Mouse (Mus musculus): ENCODE results near the gene Cyp2j9. TPM values are rescaled to one million over a fixed set of nuclear protein-coding genes. Genes with fewer than 3 reads are reported as not detected.
"Not testable (repeated sequence)": the region's sequence is repeated elsewhere in the genome, so short reads cannot be mapped to it uniquely, and the experiment has no call there.

Gene Cyp2j9
- total RNA-seq (2021): 1 to 10 TPM; 1.0 to 1.9 TPM
- 2.5 and 4.3 TPM in 2 replicates for polyA plus RNA-seq (2012; rRNA removed)
- long read RNA-seq, partial matches to known transcripts: 0 of 3 reads
- long read RNA-seq, other reads (novel, unspliced or antisense): 0 of 3 reads

- intact Hi-C loops (cut with DNase I): loop anchor here (5.0 kb wide), 1 partner anchor 91 kb away; no protein-coding TSS in a partner anchor
Observed at GRCm38 (mm10) chr4:96590911-96591790, at the start of gene Cyp2j9. Gene Cyp2j9, minus strand, starts transcription at chr4:96591578.

DNA sequence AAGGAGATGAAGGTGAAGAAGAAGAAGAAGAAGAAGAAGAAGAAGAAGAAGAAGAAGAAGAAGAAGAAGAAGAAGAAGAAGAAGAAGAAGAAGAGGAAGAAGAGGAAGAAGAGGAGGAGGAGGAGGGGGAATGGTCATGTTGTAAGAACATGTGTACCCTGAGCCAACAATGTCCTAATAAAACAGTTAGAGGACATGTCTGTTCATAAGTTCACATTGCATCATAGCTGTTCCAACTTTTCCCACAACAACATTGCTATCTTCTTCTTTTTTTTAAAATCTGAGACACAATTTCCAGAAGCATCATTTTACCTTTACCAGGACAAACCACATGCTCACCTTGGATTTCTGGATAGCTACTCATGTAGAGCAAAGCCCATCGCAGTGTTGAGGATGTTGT, 44.1 kb upstream of the Cyp2j9 start:
- 72% methylated on average over 1 of the region's 1 CpGs for WGBS
- intact Hi-C loops (cut with DNase I): no loop called here
- no peaks in the 10 kb centered on the region for H3K4me1 ChIP-seq (ENCODE audit: control insufficient read depth, insufficient read depth, low read length)
- no peak overlapping the region for H3K27ac ChIP-seq
- TF ChIP-seq CTCF (IDR thresholded peaks at IDR 0.05) (no peak), EP300 (IDR thresholded peaks at IDR 0.05; ENCODE audit: insufficient read depth, low read depth, low read length) (no peak), POLR2A (IDR thresholded peaks at IDR 0.05; ENCODE audit: insufficient read depth, low read depth, low read length) (no peak)
- no peaks in the 10 kb centered on the region for H3K79me2 ChIP-seq (replicated peaks; ENCODE audit: control insufficient read depth, insufficient read depth, low read length)
- H3K27me3 ChIP-seq (ENCODE audit: control insufficient read depth, insufficient read depth, low read length): no peaks in the 10 kb centered on the region
- no peak overlapping the region for H3K9ac ChIP-seq (ENCODE audit: low read depth, low read length)
- no peaks in the 10 kb centered on the region for H3K36me3 ChIP-seq (ENCODE audit: control insufficient read depth, insufficient read depth, low read length)
- DNase-seq: no peak
- H3K4me3 ChIP-seq: no peak overlapping the region

More at GRCm38 (mm10) chr4:96590911-96591790, at the start of gene Cyp2j9:
- TF ChIP-seq CTCF (IDR thresholded peaks at IDR 0.05): peak; percentile 20; the same call in 1 of the 2 replicates
- peak; percentile 69 for TF ChIP-seq POLR2A (IDR thresholded peaks at IDR 0.05; ENCODE audit: insufficient read depth, low read depth, low read length)
- TF ChIP-seq EP300 (IDR thresholded peaks at IDR 0.05; ENCODE audit: insufficient read depth, low read depth, low read length): no peak
- no peaks in the 10 kb centered on the region for H3K79me2 ChIP-seq (replicated peaks; ENCODE audit: control insufficient read depth, insufficient read depth, low read length)
- whole genome bisulfite sequencing: 2% methylated on average over 18 of the region's 18 CpGs
- H3K27me3 ChIP-seq (ENCODE audit: control insufficient read depth, insufficient read depth, low read length): no peaks in the 10 kb centered on the region
- 0 out of 2 replicates have a peak, but pooled peaks cover 1% of the 10 kb centered on the region for H3K4me1 ChIP-seq (ENCODE audit: control insufficient read depth, insufficient read depth, low read length)
- H3K27ac ChIP-seq: peak within 1 kb of the TSS; percentile 77
- H3K36me3 ChIP-seq (ENCODE audit: control insufficient read depth, insufficient read depth, low read length): no peaks in the 10 kb centered on the region; the same call in 1 of the 2 replicates
- peak within 1 kb of the TSS; percentile 56 for H3K4me3 ChIP-seq
- peak within 1 kb of the TSS; percentile 56 for H3K9ac ChIP-seq (ENCODE audit: low read depth, low read length)
- DNase-seq: peak; percentile 79 to 86

- WGBS: 87% methylated on average over 1 of the region's 1 CpGs
- no peak overlapping the region for H3K27ac ChIP-seq
- TF ChIP-seq POLR2A (IDR thresholded peaks at IDR 0.05; ENCODE audit: insufficient read depth, low read depth, low read length) (no peak), CTCF (IDR thresholded peaks at IDR 0.05) (no peak), EP300 (IDR thresholded peaks at IDR 0.05; ENCODE audit: insufficient read depth, low read depth, low read length) (no peak)
- intact Hi-C loops (cut with DNase I): no loop called here
- no peak for DNase-seq
- H3K4me1 ChIP-seq (ENCODE audit: control insufficient read depth, insufficient read depth, low read length): no peaks in the 10 kb centered on the region
- H3K27me3 ChIP-seq (ENCODE audit: control insufficient read depth, insufficient read depth, low read length): no peaks in the 10 kb centered on the region
- no peak overlapping the region for H3K4me3 ChIP-seq
- no peaks in the 10 kb centered on the region for H3K36me3 ChIP-seq (ENCODE audit: control insufficient read depth, insufficient read depth, low read length)
- no peaks in the 10 kb centered on the region for H3K79me2 ChIP-seq (replicated peaks; ENCODE audit: control insufficient read depth, insufficient read depth, low read length)
- no peak overlapping the region for H3K9ac ChIP-seq (ENCODE audit: low read depth, low read length)
Observed at GRCm38 (mm10) chr4:96622474-96622873, 31.1 kb upstream of the Cyp2j9 start.

- 0 out of 2 replicates have a peak, but pooled peaks cover 1% of the 10 kb centered on the region for H3K4me1 ChIP-seq (ENCODE audit: control insufficient read depth, insufficient read depth, low read length)
- H3K9ac ChIP-seq (ENCODE audit: low read depth, low read length): no peak overlapping the region
- H3K79me2 ChIP-seq (replicated peaks; ENCODE audit: control insufficient read depth, insufficient read depth, low read length): no peaks in the 10 kb centered on the region
- no peaks in the 10 kb centered on the region; the same call in 1 of the 2 replicates for H3K36me3 ChIP-seq (ENCODE audit: control insufficient read depth, insufficient read depth, low read length)
- DNase-seq: peak; percentile 76 to 81
- TF ChIP-seq POLR2A (IDR thresholded peaks at IDR 0.05; ENCODE audit: insufficient read depth, low read depth, low read length) (no peak), CTCF (IDR thresholded peaks at IDR 0.05) (peak; percentile 37), EP300 (IDR thresholded peaks at IDR 0.05; ENCODE audit: insufficient read depth, low read depth, low read length) (no peak)
- no peaks in the 10 kb centered on the region for H3K27me3 ChIP-seq (ENCODE audit: control insufficient read depth, insufficient read depth, low read length)
- H3K4me3 ChIP-seq: peak overlapping the region; percentile 56; the same call in 1 of the 2 replicates
- 15% methylated on average over 4 of the region's 4 CpGs for WGBS
- peak overlapping the region; percentile 77 for H3K27ac ChIP-seq
- intact Hi-C loops (cut with DNase I): loop anchor here (5.0 kb wide), 1 partner anchor 91 kb away; no protein-coding TSS in a partner anchor
Observed at GRCm38 (mm10) chr4:96591791-96592150, 393 bp upstream of the Cyp2j9 start.

DNA sequence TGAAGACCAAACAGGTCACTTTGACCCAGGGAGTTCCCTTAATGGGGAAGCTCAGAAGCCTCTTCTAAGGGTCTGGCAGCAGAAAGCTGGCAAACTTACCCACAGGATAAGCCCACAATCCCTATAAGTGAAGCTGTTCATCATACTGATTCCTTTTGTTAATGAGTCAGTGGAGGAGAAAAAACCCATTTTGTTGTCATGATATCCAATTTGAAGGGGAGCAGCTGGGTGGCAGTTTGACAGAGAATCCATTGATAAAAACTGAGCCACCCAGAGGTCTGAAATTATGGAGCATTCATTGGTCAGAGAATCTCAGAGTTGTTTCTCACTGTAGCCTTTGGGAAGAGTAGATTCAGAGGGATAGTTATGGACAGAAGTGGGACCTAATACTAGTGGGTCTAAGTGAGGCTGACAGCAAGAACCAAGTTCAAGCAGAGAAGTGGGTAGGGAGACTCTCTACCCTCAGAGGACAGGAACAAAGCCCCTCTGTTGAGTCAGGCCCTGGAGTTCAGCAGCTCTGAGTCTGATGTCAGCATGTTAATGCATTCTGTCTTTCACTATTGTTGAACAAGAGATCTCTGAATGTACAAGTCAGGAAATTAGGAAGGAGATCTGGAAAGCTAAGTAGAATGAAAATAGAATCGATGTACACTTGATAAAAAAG, 9.8 kb downstream of the Cyp2j9 start:
- Histone ChIP-seq H3K36me3 (ENCODE audit: control insufficient read depth, insufficient read depth, low read length) (no peaks in the 10 kb centered on the region), H3K4me3 (no peak overlapping the region), H3K27me3 (ENCODE audit: control insufficient read depth, insufficient read depth, low read length) (no peaks in the 10 kb centered on the region), H3K79me2 (replicated peaks; ENCODE audit: control insufficient read depth, insufficient read depth, low read length) (no peaks in the 10 kb centered on the region), H3K27ac (no peak overlapping the region), H3K9ac (ENCODE audit: low read depth, low read length) (no peak overlapping the region), H3K4me1 (ENCODE audit: control insufficient read depth, insufficient read depth, low read length) (no peaks in the 10 kb centered on the region)
- TF ChIP-seq CTCF (IDR thresholded peaks at IDR 0.05): no peak
- no peak for TF ChIP-seq POLR2A (IDR thresholded peaks at IDR 0.05; ENCODE audit: insufficient read depth, low read depth, low read length)
- TF ChIP-seq EP300 (IDR thresholded peaks at IDR 0.05; ENCODE audit: insufficient read depth, low read depth, low read length): no peak
- intact Hi-C loops (cut with DNase I): no loop called here
- no peak for DNase-seq
- WGBS: 34% methylated on average over 1 of the region's 1 CpGs

DNA sequence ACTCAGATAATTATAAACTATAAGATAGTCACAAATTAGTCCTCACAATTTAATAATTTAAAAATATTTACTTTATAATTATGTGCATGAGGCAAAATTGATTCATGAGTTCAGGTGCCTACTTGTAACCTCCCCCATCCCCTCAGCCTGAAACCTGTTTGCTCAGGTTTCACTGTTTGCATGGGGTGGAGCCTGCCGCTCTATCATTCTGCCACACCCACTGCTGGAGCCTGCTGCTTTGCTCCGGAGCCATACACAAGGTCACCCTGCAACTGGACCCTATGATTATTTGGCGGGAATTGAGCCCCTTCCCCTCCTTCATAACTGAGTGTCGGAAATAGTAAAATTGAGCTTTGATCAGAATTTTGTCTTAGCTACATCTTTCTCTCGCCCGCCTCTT, 11.0 kb downstream of the Cyp2j9 start:
- intact Hi-C loops (cut with DNase I); H3K27me3 ChIP-seq (ENCODE audit: control insufficient read depth, insufficient read depth, low read length); DNase-seq; H3K79me2 ChIP-seq (replicated peaks; ENCODE audit: control insufficient read depth, insufficient read depth, low read length); H3K4me3 ChIP-seq; H3K36me3 ChIP-seq (ENCODE audit: control insufficient read depth, insufficient read depth, low read length); H3K9ac ChIP-seq (ENCODE audit: low read depth, low read length); H3K27ac ChIP-seq; H3K4me1 ChIP-seq (ENCODE audit: control insufficient read depth, insufficient read depth, low read length): not testable (repeated sequence)
- 66% methylated on average over 6 of the region's 6 CpGs for WGBS
